Mouse (Mus musculus): ENCODE results near the gene 1810062G17Rik.
A peak's percentile ranks its signal among the peaks of the same experiment; 100 is the strongest.

The 1810062G17Rik gene

GRCm38 (mm10) chr3:36505306-36505705, 29.6 kb downstream of the 1810062G17Rik start:
- no peak for DNase-seq (ENCODE audit: low read depth, low spot score)

- no peak for DNase-seq (ENCODE audit: low read depth, low spot score)
Observed at GRCm38 (mm10) chr3:36505809-36506735, 30.3 kb downstream of the 1810062G17Rik start.

GRCm38 (mm10) chr3:36511491-36511890, 35.8 kb downstream of the 1810062G17Rik start:
- DNase-seq (ENCODE audit: low read depth, low spot score): no peak

- peak; percentile 84 for DNase-seq (ENCODE audit: low read depth, low spot score)
Observed at GRCm38 (mm10) chr3:36516196-36516595, 40.5 kb downstream of the 1810062G17Rik start.

- no peak for DNase-seq (ENCODE audit: low read depth, low spot score)
Observed at GRCm38 (mm10) chr3:36521073-36522060, 45.6 kb downstream of the 1810062G17Rik start, which contains the start of gene Gm11549. Gene Gm11549 (minus strand): TSS chr3:36521813.

GRCm38 (mm10) chr3:36522137-36522536, 46.4 kb downstream of the 1810062G17Rik start:
- DNase-seq (ENCODE audit: low read depth, low spot score): no peak

GRCm38 (mm10) chr3:36524466-36524865, 48.7 kb downstream of the 1810062G17Rik start:
- peak; percentile 47 for DNase-seq (ENCODE audit: low read depth, low spot score)

- peak; percentile 80 for DNase-seq (ENCODE audit: low read depth, low spot score)
Observed at GRCm38 (mm10) chr3:36530345-36530744, 54.6 kb downstream of the 1810062G17Rik start.

GRCm38 (mm10) chr3:36530781-36531180, 55.0 kb downstream of the 1810062G17Rik start:
- DNase-seq (ENCODE audit: low read depth, low spot score): no peak

GRCm38 (mm10) chr3:36531242-36531641, 55.5 kb downstream of the 1810062G17Rik start:
- no peak for DNase-seq (ENCODE audit: low read depth, low spot score)

Data from telencephalon, adult 2 months (tissue).